Mouse (Mus musculus) spleen, postnatal 10 days (tissue): Measurements from ENCODE around the gene Diaph2.
"Not testable (repeated sequence)": the region's sequence is repeated elsewhere in the genome, so short reads cannot be mapped to it uniquely, and the experiment has no call there.

Experiments used
- DNase-seq, 2 experiments: peaks; one replicate each; pipeline ENCODE4 v3.0.0; 2021 to 2022; ENCODE audit warnings: low spot score in 2 of 2

Gene Diaph2

GRCm38 (mm10) chrX:130281484-130281883, 531.9 kb downstream of the Diaph2 start:
- no peak for DNase-seq

DNA sequence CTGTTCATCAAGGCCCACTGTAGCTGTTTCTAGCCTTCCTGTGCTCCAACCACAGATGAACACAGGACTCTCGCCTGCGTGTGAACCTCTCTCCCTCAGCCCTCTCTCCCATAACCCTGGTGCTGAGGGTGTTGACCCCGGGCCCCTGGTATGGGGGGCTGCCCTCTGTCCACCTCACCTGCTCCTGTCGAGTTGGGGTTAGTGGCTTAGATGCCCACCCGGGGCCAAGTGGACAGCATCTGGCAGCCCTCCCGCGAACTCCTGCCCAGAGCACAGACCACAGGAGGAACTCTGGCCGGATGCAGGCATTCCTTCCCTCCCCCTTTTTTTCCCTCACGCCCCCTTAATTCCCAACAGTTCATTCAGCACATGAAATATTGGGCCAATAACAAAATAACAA, 537.5 kb downstream of the Diaph2 start:
- no peak for DNase-seq

GRCm38 (mm10) chrX:130289775-130290174, 540.2 kb downstream of the Diaph2 start:
- no peak for DNase-seq

GRCm38 (mm10) chrX:130350808-130351435, 601.4 kb downstream of the Diaph2 start:
- no peak for DNase-seq

- DNase-seq = no peak
Observed at GRCm38 (mm10) chrX:130351480-130351879, 601.9 kb downstream of the Diaph2 start.

DNA sequence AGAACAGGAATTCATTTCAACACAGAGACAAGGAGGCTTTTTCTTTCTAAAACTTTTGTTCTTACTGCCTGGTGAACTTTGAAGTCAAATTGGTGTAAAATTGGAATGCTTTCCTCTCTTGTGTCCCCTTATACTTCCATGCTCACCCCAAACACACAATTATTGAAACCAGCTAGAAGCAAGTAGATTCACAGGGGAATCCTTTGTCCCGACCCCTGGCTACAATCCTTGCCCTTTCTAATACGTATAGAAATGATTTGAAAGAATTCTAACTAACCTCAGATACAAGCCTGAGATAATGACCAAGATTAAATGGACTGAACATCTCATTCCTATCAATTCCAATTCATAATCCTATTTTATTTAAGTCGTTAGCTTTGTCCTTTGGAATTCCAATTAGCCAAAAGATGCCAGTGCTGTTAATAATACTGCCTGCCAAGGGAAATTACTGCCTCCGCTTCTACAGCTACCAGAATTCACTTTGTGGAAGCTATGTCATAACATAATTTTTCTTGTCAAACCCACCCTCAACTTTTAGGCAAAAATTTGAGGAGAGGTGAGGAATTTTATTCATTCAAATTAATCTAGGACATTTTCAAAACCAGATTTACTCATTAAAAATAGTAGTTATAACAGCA, 644.1 kb downstream of the Diaph2 start:
- no peak for DNase-seq

DNA sequence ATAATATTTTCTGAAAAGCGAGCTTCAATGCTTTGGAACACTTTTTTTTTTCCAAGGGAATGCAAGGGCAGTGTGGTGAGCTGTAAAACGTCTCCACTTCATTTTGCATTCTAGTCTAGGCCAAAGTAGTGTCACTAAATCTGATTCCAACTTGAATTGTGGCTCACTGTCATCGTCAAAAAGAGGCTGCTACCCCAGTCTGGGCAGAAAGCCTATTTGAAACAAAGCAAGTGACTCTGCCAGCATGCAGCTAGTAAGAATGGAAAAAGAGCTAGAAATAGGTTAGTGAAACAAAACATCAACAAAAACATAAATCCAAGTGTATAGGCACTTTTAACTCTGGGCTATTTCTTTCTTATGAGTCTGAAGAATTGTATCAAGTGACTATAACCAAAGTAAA, 653.7 kb downstream of the Diaph2 start:
- no peak for DNase-seq

DNA sequence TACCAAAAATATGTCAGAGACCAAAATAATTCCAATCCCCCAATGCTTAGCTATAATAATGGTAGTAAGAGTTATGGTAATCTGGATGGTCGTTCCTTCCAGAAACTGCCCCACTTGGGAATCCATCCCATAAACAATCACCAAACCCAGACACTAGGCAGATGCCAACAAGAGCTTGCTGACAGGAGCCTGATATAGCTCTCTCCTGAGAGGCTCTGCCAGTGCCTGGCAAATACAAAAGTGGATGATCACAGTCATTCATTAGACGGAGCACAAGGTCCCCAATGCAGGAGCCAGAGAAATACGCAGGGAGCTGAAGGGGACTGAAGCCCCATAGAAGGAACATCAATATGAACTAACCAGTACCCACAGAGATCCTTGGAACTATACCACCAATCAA, 657.9 kb downstream of the Diaph2 start:
- not testable (repeated sequence) for DNase-seq

- DNase-seq = no peak
Observed at GRCm38 (mm10) chrX:130408985-130409384, 659.4 kb downstream of the Diaph2 start.

GRCm38 (mm10) chrX:130423134-130423533, 673.6 kb downstream of the Diaph2 start:
- DNase-seq = no peak

- DNase-seq = no peak
Observed at GRCm38 (mm10) chrX:130451822-130452487, 702.4 kb downstream of the Diaph2 start.

DNA sequence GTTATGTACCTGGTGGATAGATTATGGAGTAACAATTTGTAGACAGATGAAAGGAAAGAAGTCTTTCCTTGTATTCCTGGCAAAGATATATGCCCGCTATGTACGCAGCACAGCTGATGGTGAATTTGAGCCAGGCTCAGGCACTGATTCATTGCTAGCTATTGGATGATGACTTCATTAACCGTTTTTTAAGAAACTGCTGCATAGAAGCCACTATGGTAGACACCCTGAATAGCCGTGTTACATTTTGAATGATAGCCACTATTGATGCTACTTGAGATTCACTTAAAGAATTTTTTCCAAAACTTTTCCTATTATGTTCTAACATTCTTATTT, 702.9 kb downstream of the Diaph2 start:
- no peak for DNase-seq

DNA sequence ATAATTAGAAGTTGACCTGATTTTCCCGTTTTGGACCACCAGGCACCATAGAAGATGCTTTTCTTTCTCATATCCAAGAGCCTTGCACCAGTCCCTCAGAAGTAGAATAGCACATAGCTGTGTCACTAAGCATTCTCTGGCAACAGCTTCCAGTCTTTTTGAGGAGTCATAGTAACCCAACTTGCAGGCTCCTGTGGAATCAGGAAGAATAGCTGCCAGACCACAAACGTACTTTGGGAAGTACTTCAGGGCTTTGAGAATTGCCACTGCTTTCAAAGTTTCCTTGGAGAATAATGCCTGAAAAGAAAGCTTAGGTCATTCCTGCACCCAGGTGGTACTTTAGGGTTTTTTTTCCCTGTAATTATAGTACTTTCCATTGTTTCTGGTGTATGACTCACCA, 723.6 kb downstream of the Diaph2 start:
- no peak for DNase-seq

DNA sequence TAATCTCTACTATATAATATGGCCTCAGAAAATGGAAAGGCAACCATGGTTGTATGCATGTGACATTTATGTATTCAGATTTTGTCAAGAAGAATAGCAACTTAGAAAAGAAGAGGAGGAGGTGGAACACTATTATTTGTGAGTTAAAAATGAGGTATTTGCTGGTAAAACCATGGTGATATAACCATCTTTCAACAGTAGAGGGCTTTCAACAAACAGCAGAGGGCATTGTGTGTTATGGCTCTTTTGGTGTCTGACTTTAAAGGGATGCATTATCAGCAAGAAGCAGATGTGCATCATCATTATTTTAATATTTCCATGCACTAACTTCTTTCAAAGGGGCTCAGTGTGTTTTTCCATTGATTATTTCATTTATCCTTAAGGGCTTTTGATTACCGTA, 731.3 kb downstream of the Diaph2 start:
- DNase-seq = no peak

DNA sequence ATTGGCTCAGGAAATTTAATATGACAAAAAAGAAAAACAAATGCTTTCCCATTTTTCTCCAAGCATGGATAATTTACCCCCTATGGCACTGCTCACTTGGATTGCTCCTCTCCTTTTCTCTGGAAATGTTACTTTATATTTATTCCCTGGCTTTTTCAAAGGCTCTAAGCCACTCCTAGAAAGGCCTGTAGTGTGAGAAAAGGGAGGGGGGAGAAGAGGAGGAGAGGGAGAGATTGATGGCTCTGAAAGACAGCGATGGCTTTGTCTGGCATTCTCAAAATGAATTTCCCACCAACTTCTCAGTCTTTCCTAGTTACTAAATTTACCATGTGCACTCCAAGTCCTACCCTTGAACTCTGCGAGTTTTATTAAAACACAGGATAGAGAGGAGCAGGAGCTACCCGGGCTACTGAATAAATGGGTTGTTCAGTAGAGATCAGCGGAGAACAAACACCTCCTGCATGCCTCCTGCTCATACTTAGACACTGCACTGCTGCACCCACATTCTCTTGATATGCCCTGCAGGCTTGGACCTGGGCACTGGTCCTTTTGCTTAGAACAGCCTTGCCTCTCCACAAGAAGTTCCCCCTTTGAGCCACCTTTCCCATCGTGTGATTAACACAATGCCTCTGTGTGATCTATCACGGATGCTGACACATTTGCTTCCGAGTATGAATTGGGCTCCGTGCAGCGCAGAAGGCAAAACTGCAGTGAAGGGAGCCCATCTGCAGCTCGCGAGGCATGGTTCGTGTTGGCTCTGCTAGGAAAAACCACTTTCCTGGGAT, 753.3 kb downstream of the Diaph2 start:
- no peak for DNase-seq

- DNase-seq = no peak
Observed at GRCm38 (mm10) chrX:130503465-130503860, 753.9 kb downstream of the Diaph2 start.

- DNase-seq = no peak
Observed at GRCm38 (mm10) chrX:130505626-130506025, 756.1 kb downstream of the Diaph2 start.
